Mouse (Mus musculus): ENCODE data around the gene Msl2.

DNA sequence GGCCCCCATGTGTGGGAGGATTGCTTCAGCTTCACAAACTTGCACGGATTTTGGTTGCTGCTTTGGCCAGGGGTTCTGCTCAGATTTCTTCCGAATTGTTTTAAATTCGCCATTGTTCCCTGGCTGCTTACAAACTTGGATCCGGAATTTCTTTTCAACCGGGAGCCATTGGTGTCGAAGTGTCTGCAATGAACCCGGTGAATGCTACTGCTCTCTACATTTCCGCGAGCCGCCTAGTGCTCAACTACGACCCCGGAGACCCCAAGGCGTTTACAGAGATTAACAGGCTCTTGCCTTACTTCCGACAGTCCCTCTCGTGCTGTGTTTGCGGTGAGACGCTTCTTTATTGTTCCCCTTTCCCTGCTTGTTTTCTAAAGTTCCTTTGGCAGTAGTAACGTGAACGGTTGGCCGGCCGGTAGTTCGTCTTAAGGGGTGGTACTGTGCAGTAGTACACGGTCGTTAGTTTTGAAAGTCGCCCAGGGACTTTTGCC lies 1.2 kb downstream of the Msl2 start:
- TF ChIP-seq ELF1 (IDR thresholded peaks at IDR 0.05; ENCODE audit: low read depth, low read length) = no peak
- no peak for TF ChIP-seq KAT2A (IDR thresholded peaks at IDR 0.05; ENCODE audit: insufficient replicate concordance, low read length)
- TF ChIP-seq CTCF (conservative IDR thresholded peaks at IDR 0.05 in 1 of 2, IDR thresholded peaks at IDR 0.05 in 1 of 2; ENCODE audit: low read depth in 2 of 2, low read length in 2 of 2) = no peak
- TF ChIP-seq POLR2AphosphoS2 (IDR thresholded peaks at IDR 0.05; ENCODE audit: low read depth, low read length) = no peak
- no peak for TF ChIP-seq USF1 (IDR thresholded peaks at IDR 0.05; ENCODE audit: low read depth, low read length)

Data from CH12.LX (cell line).